Mouse (Mus musculus) activated CD4-positive, CD25-positive, alpha-beta regulatory T cell, adult 9 weeks (primary cell): ENCODE data around the gene Fcrl6. TPM values are rescaled to one million over a fixed set of nuclear protein-coding genes. Genes with fewer than 3 reads are reported as not detected.

Experiments
- polyA plus RNA-seq: library from polyadenylated mRNA; unstranded; fragments of 100-300 nt; shearing (Covaris generic); gene quantifications from one replicate; pipeline ENCODE4 v1.2.1, GENCODE M21; 2017

Gene Fcrl6
- not detected for polyA plus RNA-seq

GRCm38 (mm10) chr1:172602326-172602725, at the start of gene Fcrl6:
Fcrl6 (minus strand) TSS chr1:172602551.

DNA sequence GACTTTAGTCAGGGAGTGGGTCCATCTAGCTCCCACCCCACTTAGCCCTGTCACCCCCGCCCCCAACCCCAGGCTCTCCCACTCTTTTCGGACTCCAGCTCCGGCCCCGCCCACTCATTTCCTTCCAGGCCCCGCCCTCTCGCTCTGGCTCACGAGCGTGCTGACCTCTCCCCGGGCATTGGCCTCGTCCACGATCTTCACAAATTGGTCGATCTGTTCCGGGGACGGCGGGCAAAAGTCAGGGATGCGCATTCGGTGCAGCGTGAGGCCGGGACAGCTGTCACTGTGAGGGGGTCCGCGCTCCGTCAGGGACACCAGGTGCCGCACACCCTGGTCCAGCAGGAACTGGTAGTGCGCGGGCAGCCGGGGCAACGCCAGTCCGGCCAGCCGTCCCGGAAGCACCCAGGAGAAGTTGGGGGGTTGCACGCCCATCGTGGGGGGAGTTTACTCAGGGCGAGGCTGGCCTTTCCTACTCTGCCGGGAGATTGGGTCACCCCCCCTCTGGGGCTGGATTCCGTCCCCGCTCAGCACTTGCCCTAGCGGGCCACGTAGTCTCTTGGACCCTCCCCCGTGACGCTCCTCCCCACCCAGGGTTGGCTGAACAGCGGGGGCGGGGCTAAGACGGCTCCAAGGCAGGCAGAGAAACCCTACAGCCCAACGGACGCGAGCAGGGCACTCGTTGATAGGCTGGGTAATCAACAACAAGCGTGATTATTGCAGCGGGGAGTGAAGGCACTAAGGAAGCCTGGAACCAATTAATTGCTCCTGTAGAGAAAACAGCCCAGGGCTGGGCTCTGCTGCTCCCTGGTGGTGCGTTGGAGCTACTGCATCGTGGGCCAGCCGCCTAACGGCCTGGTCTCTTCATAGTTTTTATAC, 30.3 kb upstream of the Fcrl6 start, which contains the start of gene Dusp23:
Gene Dusp23, minus strand, starts transcription at position 512 of the 876 bp plus-strand sequence.

GRCm38 (mm10) chr1:172590385-172590784, 12.0 kb downstream of the Fcrl6 start, which contains the start of gene Slamf8:
Slamf8 (minus strand) TSS chr1:172590568.

GRCm38 (mm10) chr1:172555638-172556037, 46.7 kb downstream of the Fcrl6 start, which contains the start of gene Vsig8:
Vsig8 (plus strand) TSS chr1:172555938.

Other genes starting within 250 kb of the Fcrl6 start
- gene Pigm, start 226.0 kb downstream of the Fcrl6 start, polyA plus RNA-seq, result 10.5 TPM
- gene Slamf9, start 127.2 kb downstream of the Fcrl6 start, polyA plus RNA-seq, result 0.21 TPM
- 1.5 TPM for gene Igsf9, start 120.8 kb downstream of the Fcrl6 start, polyA plus RNA-seq
- gene Tagln2, start 102.5 kb downstream of the Fcrl6 start, polyA plus RNA-seq, result 374 TPM
- 0.29 TPM for gene Cfap45, start 81.8 kb downstream of the Fcrl6 start, polyA plus RNA-seq
- gene Vsig8, start 46.6 kb downstream of the Fcrl6 start, polyA plus RNA-seq, result not detected
- gene Slamf8, start 12.0 kb downstream of the Fcrl6 start, polyA plus RNA-seq, result 0.61 TPM
- 6.0 TPM for gene Dusp23, start 30.4 kb upstream of the Fcrl6 start, polyA plus RNA-seq
- gene Crp, start 95.5 kb upstream of the Fcrl6 start, polyA plus RNA-seq, result not detected